Mouse (Mus musculus): ENCODE measurements at regions not wholly inside any gene's neighbourhood (a gene's known extent, or its start where the extent isn't known, plus 50 kb on each side); places are given as distances from the start of the nearest gene placed in this dataset.

DNA sequence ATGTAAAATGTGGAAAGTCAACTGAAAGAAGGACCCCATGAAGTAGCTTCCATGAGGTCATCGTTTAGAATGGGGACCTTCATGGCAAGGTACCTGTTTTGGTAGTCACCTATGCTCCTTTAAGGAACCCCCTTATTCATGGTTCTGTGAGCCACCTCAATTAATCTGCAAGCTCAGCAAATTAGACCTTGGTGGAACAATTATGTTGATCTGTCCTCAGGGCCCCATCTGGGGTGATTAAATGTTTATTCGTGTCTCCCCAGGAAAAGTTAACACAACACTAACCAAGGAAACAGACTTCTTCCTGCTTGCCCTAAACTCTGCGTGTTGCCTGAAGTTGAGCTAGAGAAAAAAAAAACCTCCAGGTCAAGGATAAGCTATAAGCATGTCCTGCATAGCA lies 175.9 kb upstream of the Lmcd1 start:
- no peak for TF ChIP-seq CTCF (IDR thresholded peaks at IDR 0.05; ENCODE audit: low read depth, low read length)
- no peak for TF ChIP-seq POLR2A (IDR thresholded peaks at IDR 0.05; ENCODE audit: borderline replicate concordance, low read depth, low read length)
